Mouse (Mus musculus) adrenal gland, adult 8-10 months (tissue): ENCODE results near the gene Tunar. TPM values are rescaled to one million over a fixed set of nuclear protein-coding genes. Genes with fewer than 3 reads are reported as not detected.

Source experiments
- DNase-seq: peaks from one replicate; pipeline ENCODE4 v3.0.0; 2022
- total RNA-seq, 4 experiments: library from RNA; stranded (reverse); gene quantifications; 2 replicates each; pipeline ENCODE4 v1.2.4; 2022

Tunar gene
- total RNA-seq, 4 experiments from 2014 or later, result 0.38 to 1.3 (median 0.46) TPM

- no peak for DNase-seq
Observed at GRCm38 (mm10) chr12:105403742-105404141, 70.1 kb downstream of the Tunar start.

GRCm38 (mm10) chr12:105406008-105406407 lies 72.3 kb downstream of the Tunar start:
- DNase-seq, result no peak

GRCm38 (mm10) chr12:105413909-105414308 lies 80.2 kb downstream of the Tunar start:
- no peak for DNase-seq

GRCm38 (mm10) chr12:105420476-105420875 lies 86.8 kb downstream of the Tunar start:
- no peak for DNase-seq

- peak; percentile 30 for DNase-seq
Observed at GRCm38 (mm10) chr12:105426541-105426940, 92.9 kb downstream of the Tunar start.

- peak; percentile 30 for DNase-seq
Observed at GRCm38 (mm10) chr12:105427039-105427757, 93.5 kb downstream of the Tunar start.

GRCm38 (mm10) chr12:105431872-105432271 lies 98.2 kb downstream of the Tunar start:
- DNase-seq, result no peak

GRCm38 (mm10) chr12:105432807-105433206 lies 99.1 kb downstream of the Tunar start:
- no peak for DNase-seq

Other genes starting within 250 kb of the Tunar start
- not detected for gene Tcl1b2, start 187.9 kb upstream of the Tunar start, total RNA-seq
- gene Tcl1b1, start 174.2 kb upstream of the Tunar start, total RNA-seq, result not detected
- not detected for gene Tcl1b5, start 157.5 kb upstream of the Tunar start, total RNA-seq
- not detected for gene Tcl1b3, start 142.8 kb upstream of the Tunar start, total RNA-seq
- not detected for gene Tcl1b4, start 131.9 kb upstream of the Tunar start, total RNA-seq
- gene Tcl1, start 111.1 kb upstream of the Tunar start, total RNA-seq, result not detected
- 10 to 100 TPM in 2 of 4 experiments, 1 to 10 TPM in 2; 5.9 to 15.8 (median 9.5) TPM for gene D430019H16Rik, start 120.0 kb downstream of the Tunar start, total RNA-seq
- 10 to 100 TPM in 3 of 4 experiments, 1 to 10 TPM in 1; 7.6 to 14.0 (median 10.5) TPM for gene Bdkrb2, start 229.4 kb downstream of the Tunar start, total RNA-seq